Mouse (Mus musculus) mesoderm, embryonic 11.5 days (tissue): ENCODE data around the gene Tmem185a.
"Not testable (repeated sequence)": the region's sequence is repeated elsewhere in the genome, so short reads cannot be mapped to it uniquely, and the experiment has no call there.

Experiments used
- DNase-seq: peaks from one replicate; pipeline ENCODE4 v3.0.0-alpha.2; 2012; ENCODE audit warnings: low read depth, low spot score

Gene Tmem185a

DNA sequence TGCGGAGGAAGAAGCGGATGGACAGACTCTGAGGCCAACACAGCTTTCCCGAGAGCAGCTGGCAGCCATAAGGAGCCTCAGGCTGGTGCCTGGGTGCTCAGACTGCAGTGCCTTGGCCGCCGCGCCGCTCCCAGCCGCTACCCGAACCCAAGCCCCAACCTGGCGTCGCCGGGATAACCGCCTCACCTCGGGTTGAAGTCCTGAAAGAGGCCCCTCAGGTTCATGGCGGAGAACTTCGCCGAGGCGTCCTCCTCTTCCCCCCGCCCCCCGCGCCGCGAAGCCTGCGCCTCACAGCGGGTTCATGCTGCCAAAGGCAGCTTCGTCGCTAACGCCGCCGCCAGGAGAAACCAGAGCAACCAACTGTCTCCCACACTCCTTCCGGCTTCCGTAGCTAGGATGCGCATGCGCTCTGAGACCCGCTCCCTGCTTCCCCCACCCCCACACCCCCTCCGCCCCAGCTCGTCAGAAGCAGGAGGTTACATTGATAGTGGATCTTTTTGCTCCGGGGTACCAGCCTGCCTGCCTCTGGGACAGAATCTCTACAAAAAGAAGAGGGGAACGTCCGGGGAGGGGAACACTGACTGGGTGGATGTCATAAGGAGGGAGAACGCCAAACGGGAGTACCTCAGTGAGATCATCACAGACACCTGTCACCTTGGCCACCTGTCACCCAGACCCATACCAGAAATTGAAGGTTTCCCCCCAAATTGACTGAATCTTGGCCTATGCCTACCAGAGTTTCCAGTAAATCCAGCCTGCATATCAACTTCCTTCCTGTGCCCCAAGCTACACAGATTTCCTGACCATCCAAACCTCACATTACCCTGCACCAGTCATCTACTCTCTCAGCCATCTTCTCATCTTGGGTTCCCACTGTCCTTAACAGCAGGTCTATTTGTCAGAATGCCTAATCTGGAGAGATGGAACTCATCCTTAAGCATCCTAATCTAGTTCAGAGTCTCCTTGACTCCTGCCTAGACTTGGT, at the start of gene Tmem185a:
Gene Tmem185a (minus strand): TSS at position 389 of the 985 bp plus-strand sequence.
- DNase-seq, result peak; percentile 87

DNA sequence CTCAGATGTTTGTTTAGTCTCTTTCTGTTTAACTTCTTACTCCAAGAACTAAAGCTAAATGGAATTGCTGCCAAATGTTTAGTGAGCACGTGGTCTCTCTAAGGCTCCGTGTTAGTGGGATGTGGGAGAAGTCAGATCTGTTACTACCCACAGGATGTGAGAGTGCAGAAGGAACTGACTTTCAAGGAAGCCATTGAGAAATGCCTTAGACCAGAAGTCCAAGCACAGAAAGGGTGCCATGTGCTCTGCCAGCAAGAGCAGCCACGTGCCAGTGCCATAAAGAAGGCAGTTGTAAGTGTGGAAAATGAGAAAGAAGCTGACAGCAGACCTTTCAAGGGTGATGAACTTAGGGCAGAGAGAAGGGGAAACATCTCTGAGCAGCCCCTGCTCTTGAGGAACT, 37.4 kb upstream of the Tmem185a start:
- not testable (repeated sequence) for DNase-seq

DNA sequence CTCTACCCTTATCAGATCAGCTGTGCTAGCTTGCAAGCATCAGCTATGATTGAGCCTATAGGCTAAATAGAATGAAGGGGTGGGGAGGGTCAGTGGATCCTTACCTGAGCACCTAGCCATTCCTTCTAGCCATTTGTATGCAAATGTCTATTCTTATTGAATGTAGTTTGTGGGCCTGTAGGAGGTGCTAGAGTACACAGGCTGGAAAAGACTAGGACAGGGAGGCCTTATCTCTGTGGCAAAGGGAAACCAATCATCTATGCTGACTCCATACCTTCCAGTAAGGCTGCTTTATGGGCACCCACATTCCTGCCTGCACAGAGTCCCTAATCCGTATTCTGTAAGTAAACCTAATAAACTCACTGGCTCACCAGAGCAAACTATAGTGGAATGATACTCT, 10.3 kb upstream of the Tmem185a start:
- not testable (repeated sequence) for DNase-seq

DNA sequence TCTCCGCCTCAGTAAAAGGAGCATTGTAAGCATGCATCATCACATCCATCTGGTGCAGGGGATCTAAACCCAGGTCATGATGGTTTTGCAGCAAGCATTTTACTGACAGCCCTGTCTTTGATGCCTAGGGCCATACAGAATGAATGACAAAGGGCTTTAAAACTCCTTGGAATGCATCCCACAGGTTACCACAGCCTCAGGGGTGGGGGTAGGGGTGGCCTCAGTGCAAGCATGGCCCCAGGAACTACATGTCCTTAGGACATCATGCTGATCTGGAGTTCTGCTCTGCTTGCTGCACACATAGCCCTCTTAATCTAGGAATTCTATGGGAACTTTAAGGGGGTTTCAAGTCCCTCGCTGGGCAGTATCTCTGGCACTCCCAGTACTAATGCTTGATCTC, 5.2 kb upstream of the Tmem185a start:
- DNase-seq, result no peak

DNA sequence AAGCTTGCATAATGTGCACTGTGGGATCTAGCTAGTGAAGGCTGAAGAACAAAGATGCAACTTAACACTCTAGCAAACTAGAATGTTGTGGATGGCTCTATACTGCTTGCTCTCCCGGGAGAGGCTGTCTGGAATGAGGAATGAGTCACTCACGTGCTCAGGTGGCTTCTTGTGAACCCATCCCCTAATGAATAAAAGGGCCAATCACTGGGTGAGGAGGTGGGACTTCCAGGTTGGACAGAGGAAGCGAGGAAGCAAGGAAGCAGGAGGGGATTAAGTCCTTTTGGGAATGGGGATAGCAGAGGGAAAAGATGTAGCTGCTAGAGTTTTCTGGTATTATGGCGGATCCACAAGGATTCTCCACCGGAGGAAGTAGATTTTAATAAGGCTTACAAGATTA, 1.7 kb upstream of the Tmem185a start:
- DNase-seq, result no peak

DNA sequence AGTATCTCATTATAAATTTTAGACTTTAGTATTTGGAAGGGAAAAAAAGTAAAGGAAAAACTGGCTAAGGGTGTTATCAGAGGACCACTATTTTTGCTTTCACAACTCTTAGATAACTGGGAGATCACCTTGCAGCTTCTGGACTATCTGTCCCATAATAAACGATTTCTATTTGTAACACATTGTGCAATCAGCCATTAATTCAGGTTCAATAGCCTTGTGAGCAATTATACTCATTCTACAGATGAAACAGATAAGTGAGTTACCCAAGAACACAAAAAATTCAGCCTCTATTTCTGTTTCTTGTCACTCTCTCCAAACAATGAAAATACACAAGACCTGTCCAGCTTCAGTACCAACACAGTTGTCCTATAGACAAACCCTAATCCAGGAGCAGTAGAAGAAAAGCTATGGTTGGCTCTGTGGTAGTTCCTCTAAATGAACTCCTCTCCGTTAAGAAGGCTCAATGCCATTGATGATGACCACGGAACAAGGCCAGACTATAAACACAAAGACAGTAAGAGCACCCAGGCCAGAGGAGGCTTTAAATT, 1.7 kb downstream of the Tmem185a start:
- no peak for DNase-seq

DNA sequence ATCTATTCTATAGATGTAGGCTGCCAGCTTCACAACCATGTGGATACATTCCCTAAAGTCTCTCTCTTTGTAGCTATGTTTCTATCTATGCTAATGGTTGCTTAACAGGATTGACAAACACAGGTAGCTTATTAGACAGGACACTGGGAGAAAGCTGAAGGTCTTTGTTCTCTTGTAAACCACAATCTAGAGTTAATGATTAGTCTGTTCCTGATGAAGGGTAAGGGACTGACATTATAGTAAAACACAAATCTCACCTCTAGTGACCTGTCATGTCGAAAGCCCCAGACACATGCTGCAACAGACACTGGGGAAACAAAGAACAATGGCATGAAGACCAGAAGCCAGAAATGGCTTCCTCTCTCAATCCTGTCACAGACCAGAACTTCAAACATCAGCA, 10.1 kb downstream of the Tmem185a start:
- no peak for DNase-seq

DNA sequence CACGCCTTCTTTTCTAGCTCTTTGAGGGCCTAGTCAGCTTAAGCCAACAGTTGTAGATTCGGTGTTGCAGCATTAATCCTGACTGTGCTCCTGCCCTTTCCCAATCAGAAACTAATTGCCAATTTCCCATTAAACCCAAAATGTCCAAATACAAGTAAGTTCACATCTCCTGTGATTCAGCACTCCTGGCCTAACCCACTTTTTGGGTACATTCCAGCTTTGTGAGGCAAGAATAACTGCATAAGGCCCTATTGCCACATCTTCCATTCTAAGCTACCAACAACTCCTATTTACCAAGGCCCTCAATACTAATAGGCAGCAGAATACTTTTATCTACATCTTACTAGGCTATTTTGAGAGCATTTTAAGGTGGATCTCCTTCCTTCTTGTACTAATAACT, 11.5 kb downstream of the Tmem185a start:
- no peak for DNase-seq

DNA sequence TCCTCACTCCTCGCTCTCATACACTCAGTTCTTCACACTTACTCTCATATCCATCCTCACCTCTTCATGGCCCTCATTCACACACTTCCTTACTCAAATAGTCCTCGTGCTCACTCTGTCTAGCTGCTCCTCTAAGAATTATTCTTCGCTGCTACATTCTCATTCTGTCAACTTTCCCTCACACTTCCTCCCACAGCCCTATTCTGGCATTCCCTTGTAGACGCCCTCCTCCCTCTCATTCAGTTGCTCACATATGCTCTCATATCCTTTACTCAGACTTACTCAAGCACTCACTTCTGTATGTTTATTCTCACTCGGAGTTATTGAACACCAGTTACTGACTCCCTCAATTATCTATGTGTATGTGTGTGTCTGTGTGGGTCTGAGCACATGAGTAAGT, 13.4 kb downstream of the Tmem185a start:
- DNase-seq, result no peak

DNA sequence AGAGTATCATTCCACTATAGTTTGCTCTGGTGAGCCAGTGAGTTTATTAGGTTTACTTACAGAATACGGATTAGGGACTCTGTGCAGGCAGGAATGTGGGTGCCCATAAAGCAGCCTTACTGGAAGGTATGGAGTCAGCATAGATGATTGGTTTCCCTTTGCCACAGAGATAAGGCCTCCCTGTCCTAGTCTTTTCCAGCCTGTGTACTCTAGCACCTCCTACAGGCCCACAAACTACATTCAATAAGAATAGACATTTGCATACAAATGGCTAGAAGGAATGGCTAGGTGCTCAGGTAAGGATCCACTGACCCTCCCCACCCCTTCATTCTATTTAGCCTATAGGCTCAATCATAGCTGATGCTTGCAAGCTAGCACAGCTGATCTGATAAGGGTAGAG, 24.6 kb downstream of the Tmem185a start:
- not testable (repeated sequence) for DNase-seq

DNA sequence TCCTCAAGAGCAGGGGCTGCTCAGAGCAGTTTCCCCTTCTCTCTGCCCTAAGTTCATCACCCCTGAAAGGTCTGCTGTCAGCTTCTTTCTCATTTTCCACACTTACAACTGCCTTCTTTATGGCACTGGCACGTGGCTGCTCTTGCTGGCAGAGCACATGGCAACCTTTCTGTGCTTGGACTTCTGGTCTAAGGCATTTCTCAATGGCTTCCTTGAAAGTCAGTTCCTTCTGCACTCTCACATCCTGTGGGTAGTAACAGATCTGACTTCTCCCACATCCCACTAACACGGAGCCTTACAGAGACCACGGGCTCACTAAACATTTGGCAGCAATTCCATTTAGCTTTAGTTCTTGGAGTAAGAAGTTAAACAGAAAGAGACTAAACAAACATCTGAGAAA, 51.5 kb downstream of the Tmem185a start:
- DNase-seq, result not testable (repeated sequence)
